Mouse (Mus musculus) liver (tissue): ENCODE data around the gene Klhdc8a.

Experiments used
- DNase-seq: peaks from one replicate; pipeline ENCODE4 v3.0.0-alpha.2; 2020; ENCODE audit warnings: mixed read lengths

The Klhdc8a gene

DNA sequence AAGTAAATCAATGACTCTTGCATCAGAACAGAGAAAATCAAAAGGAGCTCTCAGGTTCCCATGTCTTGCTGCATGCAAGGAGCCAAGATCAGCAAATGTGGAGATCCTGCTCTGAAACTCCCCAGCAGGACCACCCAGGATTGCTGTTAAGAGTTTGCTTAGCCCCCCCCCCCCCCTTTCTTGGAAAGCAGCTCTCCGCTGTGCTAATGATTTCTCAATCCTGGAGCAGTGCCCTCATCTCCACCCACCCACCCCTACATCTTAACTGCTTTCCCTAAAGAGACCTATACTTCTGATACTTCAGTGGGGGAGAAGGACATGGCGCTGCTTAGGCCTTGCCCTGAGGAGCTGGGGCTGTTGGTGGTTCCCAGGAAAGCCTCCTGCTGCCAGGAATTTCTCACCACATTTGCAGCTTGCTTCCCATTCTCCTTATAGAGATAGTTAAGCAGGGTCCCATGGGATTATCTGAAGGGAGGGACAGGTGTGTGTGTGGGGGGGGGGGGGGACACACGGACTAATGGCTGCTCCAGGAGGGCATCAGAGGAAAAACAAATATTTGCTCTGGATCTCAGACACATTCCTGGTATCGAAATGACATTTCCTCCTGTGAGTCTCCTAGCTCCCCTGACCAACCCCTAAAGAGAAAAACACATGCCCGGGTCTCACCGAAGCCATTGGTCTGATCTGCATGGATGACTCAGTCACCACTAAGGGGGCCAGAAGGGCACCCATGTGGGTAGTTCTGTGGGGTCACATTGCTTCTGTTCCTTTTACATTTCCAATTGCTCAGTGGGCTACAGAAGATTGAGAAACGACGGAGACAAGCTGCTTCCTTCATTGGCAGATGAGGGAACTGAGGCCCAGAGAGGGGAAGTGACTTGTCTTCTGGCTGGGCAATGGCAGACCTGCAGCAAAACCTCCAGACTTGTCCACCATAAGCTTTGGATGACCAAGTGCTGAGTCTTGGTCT, 19.8 kb downstream of the Klhdc8a start:
- no peak for DNase-seq

DNA sequence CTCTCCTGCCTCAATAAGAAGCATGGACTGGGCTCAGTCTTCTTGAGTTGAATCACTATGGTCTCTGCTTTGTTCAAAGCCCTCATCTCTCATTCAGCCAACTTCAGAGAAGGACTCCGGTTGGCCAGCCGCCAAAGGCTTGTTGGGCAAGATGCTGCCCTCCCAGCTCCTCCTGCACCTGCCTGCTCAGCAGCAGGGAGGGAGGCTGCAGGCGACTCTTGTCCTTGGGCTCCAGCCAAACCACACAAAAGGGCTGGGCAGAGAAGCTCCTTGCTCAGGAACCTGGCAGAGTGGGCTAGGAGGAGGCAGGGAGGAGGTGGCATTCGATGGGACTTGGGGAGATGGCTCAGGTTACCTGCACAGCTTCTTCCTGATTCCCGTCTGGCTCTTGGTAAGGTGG, 20.8 kb downstream of the Klhdc8a start:
- DNase-seq, result no peak

GRCm38 (mm10) chr1:132321821-132322580, 23.6 kb downstream of the Klhdc8a start:
- DNase-seq, result no peak

GRCm38 (mm10) chr1:132322711-132323542, 24.5 kb downstream of the Klhdc8a start:
- DNase-seq, result no peak

DNA sequence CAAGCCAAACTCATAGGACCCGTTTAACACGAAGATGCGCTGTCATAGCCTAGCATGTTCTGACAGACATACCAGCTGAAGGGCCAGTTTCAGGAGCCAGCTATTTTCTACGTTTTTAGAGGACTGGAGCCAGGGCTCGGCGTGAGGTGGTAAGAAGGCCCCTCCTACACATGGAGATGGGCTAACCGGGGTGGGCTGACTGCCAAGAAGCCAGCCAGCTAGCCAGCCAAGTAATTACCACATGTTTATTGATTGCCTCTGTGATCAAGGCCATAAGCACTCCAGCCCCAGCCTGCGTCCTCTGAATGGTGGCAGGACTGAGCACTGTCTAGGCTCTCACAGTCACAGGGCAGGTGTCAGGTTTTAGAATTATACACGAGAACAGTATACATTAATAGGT, 28.4 kb downstream of the Klhdc8a start:
- DNase-seq, result no peak

GRCm38 (mm10) chr1:132327477-132327876, 29.1 kb downstream of the Klhdc8a start:
- no peak for DNase-seq

DNA sequence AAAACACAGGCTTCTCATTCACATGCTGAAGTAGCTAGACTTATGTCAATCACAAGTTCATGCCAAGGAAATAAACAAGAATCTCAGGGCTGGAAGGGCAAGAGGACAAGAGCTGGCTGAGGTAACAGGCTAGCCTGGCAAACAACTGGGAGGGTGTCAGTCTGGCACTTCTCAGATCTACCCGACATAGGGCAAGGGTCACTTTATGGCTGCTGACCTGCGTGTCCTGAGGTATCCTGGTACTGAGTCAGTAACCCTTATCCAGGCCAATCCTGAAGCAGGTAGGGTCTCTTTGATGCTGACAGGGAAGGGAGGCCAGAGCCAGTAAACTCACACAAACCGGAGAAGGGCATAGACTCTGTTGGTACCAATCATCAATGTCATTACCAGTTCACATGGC, 30.1 kb downstream of the Klhdc8a start:
- no peak for DNase-seq

GRCm38 (mm10) chr1:132329656-132330055, 31.2 kb downstream of the Klhdc8a start:
- DNase-seq, result no peak

DNA sequence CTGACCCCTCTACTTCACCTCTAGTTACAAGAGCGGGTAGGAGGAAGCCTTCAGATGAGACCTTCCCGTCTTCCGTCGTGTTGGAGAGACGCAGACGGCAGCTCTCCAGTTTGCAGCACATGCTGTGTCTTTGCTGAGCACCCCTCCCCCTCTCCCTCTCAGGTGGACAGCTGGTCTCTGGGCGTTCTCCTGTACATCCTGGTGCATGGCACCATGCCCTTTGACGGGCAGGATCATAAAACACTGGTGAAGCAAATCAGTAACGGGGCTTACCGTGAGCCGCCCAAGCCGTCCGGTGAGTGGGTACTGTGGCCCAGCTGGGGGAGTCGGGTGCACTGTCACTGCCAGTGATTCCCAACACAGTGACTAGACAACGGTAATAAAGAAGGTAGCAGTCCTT, 32.0 kb downstream of the Klhdc8a start:
- DNase-seq, result no peak

GRCm38 (mm10) chr1:132331283-132331682, 32.9 kb downstream of the Klhdc8a start:
- DNase-seq, result no peak

GRCm38 (mm10) chr1:132333201-132333600, 34.8 kb downstream of the Klhdc8a start:
- no peak for DNase-seq

- peak; percentile 65 for DNase-seq
Measured at GRCm38 (mm10) chr1:132333675-132334141, 35.3 kb downstream of the Klhdc8a start.

GRCm38 (mm10) chr1:132334178-132334801, 35.9 kb downstream of the Klhdc8a start:
- DNase-seq, result no peak

DNA sequence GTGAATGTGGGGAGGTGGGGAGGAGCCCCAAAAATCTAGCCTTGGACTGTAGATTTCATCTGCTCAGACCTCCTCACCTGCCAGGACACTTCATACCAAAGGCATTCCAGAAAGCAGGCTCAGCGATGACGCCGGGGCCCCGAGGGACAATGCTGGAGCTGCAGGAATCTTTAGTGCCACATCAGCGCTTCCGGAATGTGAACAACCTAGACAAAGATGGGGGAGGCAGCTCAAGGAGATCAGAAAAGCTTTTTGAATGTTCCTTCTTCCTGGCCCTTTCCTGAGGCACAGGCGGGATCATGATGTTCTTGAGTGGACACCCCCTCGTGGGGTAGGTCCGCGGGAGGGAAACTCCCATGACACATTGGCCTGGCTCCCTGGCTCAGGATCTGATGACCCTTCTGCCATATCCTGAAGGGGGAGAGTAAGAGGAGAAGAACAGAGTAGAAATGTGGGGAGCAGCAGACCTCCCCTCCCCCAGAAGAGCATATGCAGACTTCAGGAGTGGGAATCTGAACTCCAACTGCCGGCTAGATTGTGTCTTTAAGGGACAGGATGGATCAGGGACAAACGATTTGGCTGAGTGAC, 37.0 kb downstream of the Klhdc8a start:
- DNase-seq, result no peak

DNA sequence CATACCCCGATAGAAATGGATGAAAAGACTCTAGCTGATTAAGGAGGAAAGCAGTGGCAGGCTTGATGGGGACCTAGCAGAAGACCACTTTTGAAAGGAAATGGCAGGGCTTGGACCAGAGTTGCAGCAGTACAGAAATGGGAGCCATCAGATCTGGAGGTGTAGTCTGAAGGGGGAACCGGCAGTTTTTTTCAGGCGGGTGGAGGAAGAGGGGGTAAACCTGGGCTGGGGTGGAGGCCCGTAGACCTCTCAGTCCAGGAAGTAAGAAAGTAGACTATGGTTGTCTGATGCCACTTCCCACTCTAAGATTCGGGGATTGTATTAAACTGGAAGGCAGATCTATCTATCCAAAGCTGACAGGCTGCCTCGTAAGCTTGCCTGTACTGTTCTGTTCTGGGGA, 38.5 kb downstream of the Klhdc8a start:
- DNase-seq, result no peak

DNA sequence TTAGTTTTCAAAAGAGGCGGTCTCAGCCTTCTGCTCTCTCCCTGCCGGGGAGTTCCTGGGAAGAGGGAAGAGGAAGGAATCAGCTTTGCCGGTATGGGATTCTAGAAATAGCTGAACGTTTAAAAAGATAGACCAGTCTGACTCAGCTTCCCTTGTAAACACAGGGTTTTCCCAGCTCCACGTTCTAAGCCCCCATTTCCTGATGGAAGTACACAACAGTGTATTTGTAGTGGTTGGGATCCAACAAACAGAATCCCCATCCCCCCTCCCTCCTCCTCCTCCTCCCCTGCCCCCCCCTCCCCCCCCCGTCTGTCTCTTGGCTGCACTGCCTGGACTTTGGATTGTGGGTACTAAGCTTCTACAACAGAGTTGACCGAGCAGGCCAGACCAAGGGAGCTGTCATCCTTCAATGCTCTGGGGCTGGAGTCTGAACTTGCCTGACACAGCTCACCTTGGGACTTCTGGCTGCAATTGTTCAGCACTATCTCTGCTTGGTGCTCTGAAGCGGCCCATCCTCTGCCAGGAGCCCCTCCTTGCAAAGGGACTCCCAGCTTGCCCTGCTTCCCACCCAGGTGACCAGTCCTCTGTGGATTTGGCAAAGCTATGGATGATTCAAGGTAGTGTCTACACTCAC, 39.7 kb downstream of the Klhdc8a start:
- no peak for DNase-seq

DNA sequence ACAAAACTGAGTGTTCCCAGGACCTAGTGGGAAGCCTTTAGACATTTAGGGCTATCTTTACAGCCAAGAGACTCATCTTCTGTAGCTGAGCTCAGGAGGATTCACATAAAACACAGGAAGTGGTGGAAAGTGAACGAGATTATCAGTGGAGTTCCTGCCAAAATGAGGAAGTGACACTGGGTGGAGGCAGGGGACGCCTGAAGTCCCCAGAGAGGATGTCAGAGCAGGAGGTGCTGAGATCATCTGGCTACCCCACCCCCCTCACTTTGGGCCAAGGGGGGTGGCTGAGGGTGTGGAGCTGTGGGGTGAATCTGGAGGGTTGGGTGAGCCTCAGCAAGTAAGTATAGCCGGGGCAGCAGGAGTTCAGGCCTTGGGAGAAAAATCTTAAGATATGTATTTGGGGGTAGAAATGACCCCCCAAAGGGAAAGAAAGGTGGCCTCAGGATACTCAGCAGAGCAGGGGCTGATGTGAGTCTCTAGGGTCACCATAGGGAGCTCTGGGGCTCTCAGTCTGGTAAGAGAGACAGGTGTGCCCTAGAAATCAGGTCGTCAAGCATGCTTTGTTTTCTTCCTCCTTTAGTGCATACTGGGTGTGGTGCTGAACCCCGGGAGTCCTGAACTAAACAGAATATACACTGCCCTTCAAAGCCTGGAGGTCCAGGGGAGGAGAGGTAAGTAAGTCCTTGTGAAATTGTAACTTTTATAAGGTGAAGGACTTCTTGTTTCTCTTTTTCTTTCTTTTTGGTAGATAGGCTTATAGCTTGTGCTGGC, 43.5 kb downstream of the Klhdc8a start:
- peak; percentile 50 for DNase-seq

DNA sequence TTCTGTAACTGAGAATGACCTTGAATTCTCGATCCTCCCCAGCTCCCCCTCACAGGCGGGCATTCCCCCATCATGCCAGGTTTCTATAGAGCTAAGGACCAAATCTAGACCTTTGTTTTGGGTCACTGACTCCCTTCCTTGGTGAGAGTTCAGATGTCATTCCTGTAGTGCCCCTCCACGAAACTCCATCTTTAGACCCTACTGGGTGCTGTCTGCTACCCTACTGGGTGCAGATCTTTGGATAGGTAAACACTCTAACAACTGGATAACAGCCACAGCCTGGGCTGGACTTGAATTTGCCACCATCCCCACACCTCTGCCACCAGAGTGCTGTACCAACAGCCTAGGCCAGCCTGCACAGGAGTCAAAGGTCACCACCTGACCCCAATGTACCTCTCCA, 44.1 kb downstream of the Klhdc8a start:
- DNase-seq, result no peak

DNA sequence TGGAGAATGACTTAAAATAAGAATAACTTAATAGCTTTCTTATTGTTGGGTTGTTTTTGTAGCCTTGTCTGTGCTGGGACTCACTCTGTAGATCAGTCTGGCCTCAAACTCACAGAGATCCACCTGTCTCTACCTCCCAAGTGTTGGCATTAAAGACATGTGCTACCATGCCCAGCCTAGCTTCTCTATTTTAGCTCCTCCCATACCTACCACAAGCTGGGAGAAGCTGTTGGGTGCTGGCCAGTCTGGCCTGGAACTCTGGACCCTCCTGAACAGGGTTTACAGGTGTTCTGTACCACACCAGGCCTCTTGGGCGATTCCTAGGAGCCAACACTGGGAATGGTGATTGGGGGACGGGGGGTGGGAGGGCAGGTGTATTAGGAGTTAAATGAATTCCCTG, 44.8 kb downstream of the Klhdc8a start:
- DNase-seq, result no peak

GRCm38 (mm10) chr1:132343656-132344055, 45.2 kb downstream of the Klhdc8a start:
- no peak for DNase-seq

DNA sequence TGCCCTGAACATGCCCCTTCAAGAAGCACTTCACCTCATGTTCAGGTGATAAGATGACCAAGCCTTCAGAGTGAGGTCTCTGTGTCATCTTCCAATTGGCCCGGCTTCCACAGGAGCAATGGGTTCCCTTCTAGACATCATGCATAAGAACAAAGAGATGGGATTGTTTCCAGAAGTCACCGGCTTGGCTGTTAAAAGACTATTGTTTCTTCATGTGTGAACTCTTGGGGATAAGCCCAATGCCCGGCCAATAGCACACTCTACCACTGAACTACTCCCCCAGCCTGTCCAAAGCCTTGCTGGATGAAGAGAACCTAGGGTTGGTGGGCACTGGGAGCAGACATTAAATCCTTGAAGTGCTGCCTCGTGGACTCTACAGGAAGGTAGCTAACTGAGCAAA, 47.1 kb downstream of the Klhdc8a start:
- DNase-seq, result no peak
